Mouse (Mus musculus) spleen, adult 2 months (tissue): ENCODE data around the gene Gpr33. TPM values are rescaled to one million over a fixed set of nuclear protein-coding genes. Genes with fewer than 3 reads are reported as not detected.
A peak's percentile ranks its signal among the peaks of the same experiment; 100 is the strongest.

Source experiments
- DNase-seq, 2 experiments: peaks; one replicate each; pipeline versions ENCODE4 v3.0.0 to v3.0.0-alpha.2; 2012 to 2021; ENCODE audit warnings: low spot score in 2 of 2, low read depth in 1 of 2
- H3K27ac ChIP-seq: fragments of 200-500 bp; 2 replicates; pipeline ENCODE4 v1.5.1; 2012; ENCODE audit warnings: low read length, inconsistent platforms; ENCODE audit not compliant: insufficient read depth
- H3K27me3 ChIP-seq: fragments of 200-500 bp; 2 replicates; pipeline ENCODE4 v1.6.1; 2012; ENCODE audit warnings: mild to moderate bottlenecking, moderate library complexity, low read length, inconsistent platforms; ENCODE audit not compliant: control insufficient read depth, insufficient read depth
- H3K36me3 ChIP-seq: fragments of 200-500 bp; 2 replicates; pipeline ENCODE4 v1.6.1; 2012; ENCODE audit warnings: mild to moderate bottlenecking, low read length, inconsistent platforms; ENCODE audit not compliant: control insufficient read depth, insufficient read depth
- H3K4me1 ChIP-seq: fragments of 200-500 bp; 2 replicates; pipeline ENCODE4 v1.6.1; 2011; ENCODE audit warnings: inconsistent platforms; ENCODE audit not compliant: control insufficient read depth, insufficient read depth, insufficient read length
- H3K4me3 ChIP-seq: fragments of 200-500 bp; 2 replicates; pipeline ENCODE4 v1.5.1; 2011; ENCODE audit warnings: mild to moderate bottlenecking, inconsistent platforms; ENCODE audit not compliant: insufficient read depth, insufficient read length; ENCODE audit errors: extremely low read depth
- CTCF ChIP-seq: fragments of 200-500 bp; IDR thresholded peaks from 2 replicates; pipeline ENCODE4 v1.5.1; 2011; ENCODE audit warnings: mild to moderate bottlenecking, inconsistent platforms; ENCODE audit not compliant: insufficient read depth, insufficient read length, insufficient replicate concordance; ENCODE audit errors: extremely low read depth
- POLR2A ChIP-seq: fragments of 200-500 bp; IDR thresholded peaks from 2 replicates; pipeline ENCODE4 v1.6.1; 2011; ENCODE audit warnings: low read depth, low read length, inconsistent platforms
- WGBS: fragments of 180-500 bp; shearing (Covaris S2); methylation state at CpG from one replicate; pipeline ENCODE4 v1.1.7; 2018; 5-methylcytosine and 5-hydroxymethylcytosine counted together
- polyA plus RNA-seq: library from polyadenylated mRNA; depleted of rRNA; stranded (reverse); fragments of >200 nt; gene quantifications from 2 replicates; pipeline ENCODE4 v1.2.3, GENCODE M21; 2012

The Gpr33 gene
- polyA plus RNA-seq, 1 experiment: 0.41 TPM

- Histone ChIP-seq H3K36me3 (peaks cover 4% of the 10 kb centered on the region; the same call in 1 of the 2 replicates), H3K27me3 (no peaks in the 10 kb centered on the region), H3K4me3 (peak within 1 kb of the TSS; percentile 91), H3K4me1 (peaks cover 3% of the 10 kb centered on the region; the same call in 1 of the 2 replicates), H3K27ac (peak within 1 kb of the TSS; percentile 62)
- DNase-seq: peak; percentile 69 to 89
- TF ChIP-seq CTCF (no peak), POLR2A (peak; percentile 95)
- WGBS: 2% methylated on average over 46 of the region's 46 CpGs
Measured at GRCm38 (mm10) chr12:52005877-52006632, 21.8 kb downstream of the Gpr33 start, which contains the start of gene Dtd2. TSS of gene Dtd2 (minus strand) at chr12:52006501.

- Histone ChIP-seq H3K4me3 (no peak overlapping the region), H3K27me3 (no peaks in the 10 kb centered on the region), H3K27ac (no peak overlapping the region), H3K4me1 (peaks cover 3% of the 10 kb centered on the region; the same call in 1 of the 2 replicates), H3K36me3 (peaks cover 14% of the 10 kb centered on the region)
- TF ChIP-seq CTCF: no peak
- WGBS: 61% methylated on average over 3 of the region's 3 CpGs
- no peak for DNase-seq
Measured at GRCm38 (mm10) chr12:52002746-52003145, 25.1 kb downstream of the Gpr33 start.

- no peak for TF ChIP-seq CTCF
- TF ChIP-seq POLR2A: no peak
- H3K4me3 ChIP-seq: no peak overlapping the region
- H3K27ac ChIP-seq: no peak overlapping the region
- WGBS: 18% methylated on average over 4 of the region's 4 CpGs
- DNase-seq: peak; percentile 42 to 46
- H3K36me3 ChIP-seq: peaks cover 14% of the 10 kb centered on the region
- no peaks in the 10 kb centered on the region for H3K27me3 ChIP-seq
- H3K4me1 ChIP-seq: peaks cover 3% of the 10 kb centered on the region; the same call in 1 of the 2 replicates
Measured at GRCm38 (mm10) chr12:52001544-52001943, 26.3 kb downstream of the Gpr33 start.

GRCm38 (mm10) chr12:51998366-51998932, 29.4 kb downstream of the Gpr33 start:
- no peak for DNase-seq
- Histone ChIP-seq H3K4me1 (no peaks in the 10 kb centered on the region), H3K36me3 (peaks cover 10% of the 10 kb centered on the region), H3K27ac (no peak overlapping the region), H3K27me3 (no peaks in the 10 kb centered on the region), H3K4me3 (no peak overlapping the region)
- 79% methylated on average over 9 of the region's 9 CpGs for WGBS
- no peak for TF ChIP-seq POLR2A
- no peak for TF ChIP-seq CTCF

- no peaks in the 10 kb centered on the region for H3K27me3 ChIP-seq
- TF ChIP-seq POLR2A (no peak), CTCF (no peak)
- peaks cover 10% of the 10 kb centered on the region for H3K36me3 ChIP-seq
- 93% methylated on average over 1 of the region's 1 CpGs for WGBS
- H3K4me1 ChIP-seq: no peaks in the 10 kb centered on the region
- no peak overlapping the region for H3K27ac ChIP-seq
- no peak overlapping the region for H3K4me3 ChIP-seq
- DNase-seq: no peak
Measured at GRCm38 (mm10) chr12:51995738-51996536, 31.9 kb downstream of the Gpr33 start.

- H3K27me3 ChIP-seq: no peaks in the 10 kb centered on the region
Measured at GRCm38 (mm10) chr12:51990629-51991028, 37.2 kb downstream of the Gpr33 start.

More at GRCm38 (mm10) chr12:51990629-51991028, 37.2 kb downstream of the Gpr33 start:
- WGBS: 93% methylated on average over 2 of the region's 2 CpGs
- no peak for TF ChIP-seq CTCF
- TF ChIP-seq POLR2A: no peak
- Histone ChIP-seq H3K36me3 (no peaks in the 10 kb centered on the region; the same call in 1 of the 2 replicates), H3K27ac (no peak overlapping the region), H3K4me3 (no peak overlapping the region), H3K4me1 (no peaks in the 10 kb centered on the region)
- DNase-seq: no peak
